Mouse (Mus musculus) midbrain, embryonic 11.5 days (tissue): ENCODE data around the gene Gm43720. TPM values are rescaled to one million over a fixed set of nuclear protein-coding genes. Genes with fewer than 3 reads are reported as not detected.
"Not testable (repeated sequence)": the region's sequence is repeated elsewhere in the genome, so short reads cannot be mapped to it uniquely, and the experiment has no call there.

Source experiments
- ATAC-seq: fragments of 200-750 bp; cut with Nextera tagmentation; 2 replicates; pipeline ENCODE4 v1.8.0; 2017; ENCODE audit warnings: moderate TSS enrichment, moderate library complexity; ENCODE audit not compliant: low FRiP score
- DNase-seq: peaks from one replicate; pipeline ENCODE4 v3.0.0; 2015; ENCODE audit warnings: low spot score; ENCODE audit errors: missing footprints
- H3K27ac ChIP-seq: fragments of 300-500 bp; sonication (generic); 2 replicates; pipeline ENCODE4 v1.5.1; 2014; ENCODE audit warnings: low read depth, low read length
- H3K27me3 ChIP-seq: fragments of 300-500 bp; sonication (generic); 2 replicates; pipeline ENCODE4 v1.6.1; 2014; ENCODE audit warnings: mild to moderate bottlenecking, low read length, moderate library complexity, mixed read lengths; ENCODE audit not compliant: control insufficient read depth, insufficient read depth
- H3K36me3 ChIP-seq: fragments of 300-500 bp; sonication (generic); 2 replicates; pipeline ENCODE4 v1.6.1; 2014; ENCODE audit warnings: mild to moderate bottlenecking, low read length, moderate library complexity, mixed read lengths; ENCODE audit not compliant: control insufficient read depth, insufficient read depth
- H3K4me1 ChIP-seq: fragments of 300-500 bp; sonication (generic); 2 replicates; pipeline ENCODE4 v1.6.1; 2014; ENCODE audit warnings: low read length; ENCODE audit not compliant: control insufficient read depth, insufficient read depth
- H3K4me2 ChIP-seq: fragments of 300-500 bp; sonication (generic); 2 replicates; pipeline ENCODE4 v1.6.1; 2014; ENCODE audit warnings: mild to moderate bottlenecking, moderate library complexity
- H3K4me3 ChIP-seq: fragments of 300-500 bp; sonication (generic); 2 replicates; pipeline ENCODE4 v1.5.1; 2014; ENCODE audit warnings: low read depth, low read length
- H3K9ac ChIP-seq: fragments of 300-500 bp; sonication (generic); 2 replicates; pipeline ENCODE4 v1.6.1; 2014; ENCODE audit warnings: low read length
- H3K9me3 ChIP-seq: fragments of 300-500 bp; sonication (generic); 2 replicates; pipeline ENCODE4 v1.6.1; 2016; ENCODE audit warnings: low read length; ENCODE audit not compliant: control insufficient read depth
- WGBS: fragments of 180-500 bp; shearing (Covaris S2); extraction: QIAGEN DNeasy Blood & Tissue Kit; methylation state at CpG from one replicate; pipeline ENCODE4 v1.1.7; 2014; 5-methylcytosine and 5-hydroxymethylcytosine counted together
- polyA plus RNA-seq: library from polyadenylated mRNA; unstranded; fragments of >200 nt; fragmentation: Nextera tagmentation; extraction: Ambion mirVana; gene quantifications from 2 replicates; pipeline ENCODE4 v1.2.1, GENCODE M21; 2014

The Gm43720 gene
- polyA plus RNA-seq, 1 experiment from 2014 or later, result 0.20 TPM

DNA sequence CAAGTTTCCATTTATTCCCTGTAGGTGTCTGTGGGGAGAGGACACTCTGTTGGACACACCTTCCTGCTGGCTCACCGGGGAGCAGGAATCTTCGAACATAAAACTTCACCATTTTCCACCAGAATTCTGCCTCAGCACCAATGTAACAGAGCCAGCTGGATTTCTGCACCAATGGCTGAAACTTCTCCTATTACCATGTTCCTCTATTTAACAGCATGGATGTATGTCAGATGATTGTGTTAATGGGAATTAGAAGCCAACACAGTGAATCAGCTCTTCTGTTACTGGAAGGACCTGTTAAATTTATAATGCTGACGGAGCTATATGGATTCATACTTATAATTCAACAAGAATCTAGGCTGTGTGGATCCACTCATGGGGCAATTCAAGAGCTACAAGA lies 50.2 kb downstream of the Gm43720 start:
- H3K36me3 ChIP-seq, result no peaks in the 10 kb centered on the region
- H3K9ac ChIP-seq, result no peak overlapping the region
- H3K4me3 ChIP-seq, result no peak overlapping the region
- H3K27ac ChIP-seq, result no peak overlapping the region
- no peaks in the 10 kb centered on the region for H3K4me1 ChIP-seq
- DNase-seq (no peak), ATAC-seq (no peak)
- H3K4me2 ChIP-seq, result no peak overlapping the region
- no peaks in the 10 kb centered on the region for H3K27me3 ChIP-seq
- 93% methylated on average over 3 of the region's 3 CpGs for WGBS
- H3K9me3 ChIP-seq, result no peaks in the 10 kb centered on the region

DNA sequence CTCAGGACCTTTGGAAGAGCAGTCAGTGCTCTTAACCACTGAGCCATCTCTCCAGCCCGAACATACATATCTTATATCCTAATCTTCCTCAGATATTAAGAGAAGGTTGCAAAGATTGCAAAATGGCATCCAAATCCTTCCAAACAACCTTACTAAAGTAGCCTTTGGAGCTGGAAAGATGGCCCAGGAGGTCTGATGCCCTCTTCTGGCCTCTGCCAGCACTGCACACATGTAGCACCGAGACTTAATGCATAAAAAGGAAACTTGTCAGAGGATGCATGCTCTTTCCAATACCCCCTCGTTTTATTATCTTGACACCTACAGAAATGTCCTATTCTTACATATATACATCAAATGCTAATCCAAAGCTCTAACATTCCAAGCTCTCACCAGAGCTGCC lies 51.7 kb downstream of the Gm43720 start:
- Histone ChIP-seq H3K4me2 (no peak overlapping the region), H3K4me3 (no peak overlapping the region), H3K9ac (no peak overlapping the region), H3K27ac (no peak overlapping the region), H3K9me3 (no peaks in the 10 kb centered on the region), H3K4me1 (no peaks in the 10 kb centered on the region), H3K36me3 (no peaks in the 10 kb centered on the region), H3K27me3 (no peaks in the 10 kb centered on the region)
- DNase-seq (no peak), ATAC-seq (no peak)
- whole genome bisulfite sequencing, result 49% methylated on average over 3 of the region's 3 CpGs

DNA sequence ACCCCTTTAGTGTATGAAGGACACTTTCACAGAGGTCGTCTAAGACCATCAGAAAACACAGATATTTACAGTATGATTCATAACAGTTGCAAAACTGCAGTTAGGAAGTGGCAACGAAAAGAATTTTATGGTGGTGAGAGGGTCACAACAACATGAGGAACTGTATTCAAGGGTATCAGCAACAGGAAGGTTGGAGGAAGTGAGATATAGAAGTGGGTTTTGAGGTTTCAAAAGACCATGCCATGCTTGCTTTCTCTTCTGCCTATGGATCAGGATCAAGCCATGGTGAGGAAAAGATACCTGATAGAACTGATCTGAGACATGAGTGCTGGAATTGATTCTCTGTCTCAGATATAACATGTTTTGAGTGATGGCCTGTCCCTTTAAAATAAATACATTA lies 52.4 kb downstream of the Gm43720 start:
- no peaks in the 10 kb centered on the region for H3K4me1 ChIP-seq

DNA sequence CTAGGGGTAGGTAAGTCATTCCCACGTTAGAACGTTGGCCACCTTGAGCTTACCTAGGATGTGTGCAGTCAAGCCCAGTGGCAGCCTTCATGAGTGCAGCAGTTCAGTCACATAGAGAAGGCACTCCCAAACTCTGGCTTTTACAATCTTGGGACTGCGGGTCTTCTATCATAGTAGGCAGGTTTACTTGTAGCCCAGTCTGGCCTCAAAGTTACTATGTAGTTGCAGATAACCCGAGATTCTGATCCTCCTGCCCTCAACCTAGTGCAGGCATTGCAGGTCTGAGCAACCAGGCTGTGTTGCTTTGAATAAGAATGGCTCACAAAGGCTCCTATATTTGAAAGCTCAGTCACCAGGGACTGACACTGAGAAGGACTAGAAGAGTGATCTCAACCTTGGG lies 53.3 kb downstream of the Gm43720 start:
- 74% methylated on average over 4 of the region's 4 CpGs for WGBS
- Histone ChIP-seq H3K36me3 (no peaks in the 10 kb centered on the region), H3K9me3 (no peaks in the 10 kb centered on the region), H3K27ac (no peak overlapping the region), H3K9ac (no peak overlapping the region), H3K4me1 (no peaks in the 10 kb centered on the region), H3K4me2 (no peak overlapping the region), H3K4me3 (no peak overlapping the region), H3K27me3 (no peaks in the 10 kb centered on the region)
- ATAC-seq (no peak), DNase-seq (no peak)

More for the DNA sequence above, 52.4 kb downstream of the Gm43720 start:
- no peak overlapping the region for H3K27ac ChIP-seq
- no peaks in the 10 kb centered on the region for H3K27me3 ChIP-seq
- H3K36me3 ChIP-seq, result no peaks in the 10 kb centered on the region
- H3K4me2 ChIP-seq, result no peak overlapping the region
- H3K9ac ChIP-seq, result no peak overlapping the region
- ATAC-seq (no peak), DNase-seq (no peak)
- 69% methylated on average over 2 of the region's 2 CpGs for WGBS
- no peak overlapping the region for H3K4me3 ChIP-seq
- no peaks in the 10 kb centered on the region for H3K9me3 ChIP-seq

DNA sequence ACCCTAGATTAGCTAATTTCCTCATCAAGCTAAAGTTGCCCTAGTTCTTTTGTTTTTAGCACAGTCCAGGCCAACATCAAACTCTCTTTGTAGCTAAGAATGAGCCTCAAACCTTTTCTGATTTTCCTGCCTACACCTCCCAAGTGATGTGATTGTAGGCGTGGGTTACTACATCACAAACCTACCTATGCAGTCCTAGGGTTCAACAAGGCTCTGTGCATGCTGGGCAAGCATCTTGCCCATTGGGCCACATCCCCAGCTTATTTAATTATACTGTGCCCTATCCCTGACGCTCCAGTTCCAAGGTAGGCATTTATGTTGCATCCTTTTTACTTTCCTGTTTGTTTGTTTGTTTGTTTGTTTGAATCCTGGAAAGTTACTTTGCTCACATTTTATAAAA lies 54.1 kb downstream of the Gm43720 start, which contains the start of gene Nxpe5:
TSS of gene Nxpe5 (plus strand) at position 199 of the 400 bp plus-strand sequence.
- H3K4me3 ChIP-seq, result no peak within 1 kb of the TSS
- no peak within 1 kb of the TSS for H3K9ac ChIP-seq
- ATAC-seq (no peak), DNase-seq (no peak)
- H3K27me3 ChIP-seq, result no peaks in the 10 kb centered on the region
- H3K4me2 ChIP-seq, result no peak within 1 kb of the TSS
- H3K9me3 ChIP-seq, result no peaks in the 10 kb centered on the region
- no peaks in the 10 kb centered on the region for H3K4me1 ChIP-seq
- H3K36me3 ChIP-seq, result no peaks in the 10 kb centered on the region
- no peak within 1 kb of the TSS for H3K27ac ChIP-seq
- WGBS, result 54% methylated on average over 2 of the region's 2 CpGs

GRCm38 (mm10) chr5:138223287-138223686 lies 56.5 kb downstream of the Gm43720 start:
- Histone ChIP-seq H3K4me1 (no peaks in the 10 kb centered on the region), H3K9me3 (no peaks in the 10 kb centered on the region), H3K27ac (no peak overlapping the region), H3K36me3 (no peaks in the 10 kb centered on the region), H3K9ac (no peak overlapping the region), H3K4me3 (no peak overlapping the region), H3K27me3 (no peaks in the 10 kb centered on the region), H3K4me2 (no peak overlapping the region)
- ATAC-seq (no peak), DNase-seq (no peak)
- 71% methylated on average over 3 of the region's 3 CpGs for WGBS

GRCm38 (mm10) chr5:138222111-138222510 lies 57.6 kb downstream of the Gm43720 start:
- H3K9ac ChIP-seq, result no peak overlapping the region
- H3K27me3 ChIP-seq, result no peaks in the 10 kb centered on the region
- ATAC-seq (no peak), DNase-seq (peak; percentile 95)
- no peaks in the 10 kb centered on the region for H3K9me3 ChIP-seq
- H3K4me3 ChIP-seq, result no peak overlapping the region
- no peaks in the 10 kb centered on the region for H3K36me3 ChIP-seq
- 23% methylated on average over 4 of the region's 4 CpGs for WGBS
- H3K4me1 ChIP-seq, result no peaks in the 10 kb centered on the region
- no peak overlapping the region for H3K4me2 ChIP-seq
- H3K27ac ChIP-seq, result no peak overlapping the region

- no peak for ATAC-seq
- H3K9ac ChIP-seq, result no peak overlapping the region
Observed at GRCm38 (mm10) chr5:138219864-138220263, 59.9 kb downstream of the Gm43720 start.

GRCm38 (mm10) chr5:138216632-138217031 lies 63.1 kb downstream of the Gm43720 start:
- H3K27me3 ChIP-seq, DNase-seq, H3K4me3 ChIP-seq, H3K27ac ChIP-seq, ATAC-seq, H3K9ac ChIP-seq, H3K4me2 ChIP-seq, H3K36me3 ChIP-seq, H3K4me1 ChIP-seq, H3K9me3 ChIP-seq: not testable (repeated sequence)
- 90% methylated on average over 13 of the region's 13 CpGs for WGBS

More at GRCm38 (mm10) chr5:138219864-138220263, 59.9 kb downstream of the Gm43720 start:
- Histone ChIP-seq H3K27ac (no peak overlapping the region), H3K4me1 (no peaks in the 10 kb centered on the region), H3K36me3 (no peaks in the 10 kb centered on the region), H3K27me3 (no peaks in the 10 kb centered on the region), H3K4me3 (no peak overlapping the region), H3K9me3 (no peaks in the 10 kb centered on the region; the same call in 1 of the 2 replicates), H3K4me2 (no peak overlapping the region)
- WGBS, result 73% methylated on average over 2 of the region's 2 CpGs
- DNase-seq, result no peak
